8 mouse cellular contexts compared by ENCODE assay signal in genomic region chr12:108333895-108334445, GRCm38 (mm10). TPM values are rescaled to one million over a fixed set of nuclear protein-coding genes. Genes with fewer than 3 reads are reported as not detected.
DNase-seq lines count a peak whose midpoint lies in the region; ATAC-seq and TF ChIP-seq lines count a peak whose summit lies in the region.

TSS of gene Cyp46a1 (plus strand) at chr12:108334381.

- no peak for TF ChIP-seq POLR2A in lung, adult 2 months (IDR thresholded peaks at IDR 0.05; ENCODE audit: borderline replicate concordance, extremely low read depth, low read depth, low read length)

- ATAC-seq in neutrophil, adult 5-6 weeks (ENCODE audit: extremely low read depth, insufficient number of reproducible peaks, low FRiP score, poor library complexity, severe bottlenecking): peak; percentile 66

- peak; percentile 100 for DNase-seq in Muller cell, postnatal 12 days (ENCODE audit: inconsistent ontology term)
- DNase-seq in cerebellum, adult 9-10 months: peak; percentile 100
- peak; percentile 97 for DNase-seq in forelimb bud, embryonic 11.5 days (ENCODE audit: low read depth, low spot score)
- peak; percentile 100 for DNase-seq in heart, postnatal 4 days
- peak; percentile 100 for DNase-seq in layer of hippocampus, adult 2 months (ENCODE audit: low spot score in 2 of 2)
- peak; percentile 99 for DNase-seq in lung, adult 2 months
- peak; percentile 100 for DNase-seq in testis, postnatal 14 days (ENCODE audit: low spot score)

- H3K27ac ChIP-seq in layer of hippocampus, adult 2 months: peak within 1 kb of the TSS; percentile 88

- TF ChIP-seq CTCF in layer of hippocampus, adult 2 months (conservative IDR thresholded peaks at IDR 0.05): no peak
- TF ChIP-seq CTCF in lung, adult 2 months (IDR thresholded peaks at IDR 0.05; ENCODE audit: insufficient read depth, low read length): no peak

- H3K4me1 ChIP-seq in lung, adult 2 months (ENCODE audit: control insufficient read depth, insufficient read depth, low read length): 0 out of 2 replicates have a peak, but pooled peaks cover 2% of the 10 kb centered on the region

- 2% methylated on average over 54 of the region's 56 CpGs for WGBS in lung, adult 2 months

- peak within 1 kb of the TSS; percentile 66 for H3K4me3 ChIP-seq in layer of hippocampus, adult 2 months
- peak within 1 kb of the TSS; percentile 60 for H3K4me3 ChIP-seq in lung, adult 2 months (replicated peaks; ENCODE audit: extremely low read depth, low read depth, low read length)

RNA-seq across cellular contexts. Expression of gene Cyp46a1, which starts in this region (rescaled TPM):
- 1 to 10 TPM; 2.5 to 3.3 TPM for total RNA-seq in heart, postnatal 4 days (2021)
- total RNA-seq in layer of hippocampus, adult 2 months (2021): 100 to 1,000 TPM; 169 TPM
- 1.6 and 3.0 TPM in 2 replicates for polyA plus RNA-seq in lung, adult 2 months (2012; rRNA removed)
- total RNA-seq in neutrophil, adult 5-6 weeks (2017): not detected in 2 replicates

Comparison
In these comparisons a context has a peak if more than half of its experiments do, and no peak if none do; other contexts are left out.
1. Peak in every context shown above with its lines: DNase-seq, ATAC-seq, H3K4me3 ChIP-seq and H3K27ac ChIP-seq.
2. RNA of gene Cyp46a1 (total RNA-seq): 169 TPM in layer of hippocampus, adult 2 months; 2.5 to 3.3 TPM in heart, postnatal 4 days and not detected in neutrophil, adult 5-6 weeks; every median in the first group is over 10 times any median in the second.
3. Peak in ATAC-seq in neutrophil, adult 5-6 weeks; RNA of the gene not detected or under 1 TPM.